Mouse (Mus musculus) 3T3-L1 (cell line): ENCODE data around the gene Sertad4.

Source experiments
- DNase-seq: peaks from one replicate; pipeline ENCODE4 v3.0.0-alpha.2; 2015; ENCODE audit warnings: low read depth, low spot score

The Sertad4 gene

GRCm38 (mm10) chr1:192855474-192856230 is at the start of gene Sertad4:
Gene Sertad4, minus strand, starts transcription at chr1:192855756.
- peak; percentile 92 for DNase-seq

- DNase-seq: no peak
Observed at GRCm38 (mm10) chr1:192901516-192901915, 46.0 kb upstream of the Sertad4 start.

GRCm38 (mm10) chr1:192900913-192901312 is 45.4 kb upstream of the Sertad4 start:
- DNase-seq: no peak

GRCm38 (mm10) chr1:192898742-192899141 is 43.2 kb upstream of the Sertad4 start:
- DNase-seq: no peak

- no peak for DNase-seq
Observed at GRCm38 (mm10) chr1:192897218-192897617, 41.7 kb upstream of the Sertad4 start.

GRCm38 (mm10) chr1:192896076-192896475 is 40.5 kb upstream of the Sertad4 start:
- DNase-seq: no peak

GRCm38 (mm10) chr1:192890716-192891115 is 35.2 kb upstream of the Sertad4 start:
- peak; percentile 60 for DNase-seq

GRCm38 (mm10) chr1:192882617-192883295 is 27.2 kb upstream of the Sertad4 start:
- peak; percentile 71 for DNase-seq

GRCm38 (mm10) chr1:192880130-192880529 is 24.6 kb upstream of the Sertad4 start:
- DNase-seq: peak; percentile 51

GRCm38 (mm10) chr1:192879086-192879580 is 23.6 kb upstream of the Sertad4 start:
- DNase-seq: no peak

GRCm38 (mm10) chr1:192872841-192873240 is 17.3 kb upstream of the Sertad4 start:
- DNase-seq: no peak

- no peak for DNase-seq
Observed at GRCm38 (mm10) chr1:192869761-192870160, 14.2 kb upstream of the Sertad4 start.

- DNase-seq: no peak
Observed at GRCm38 (mm10) chr1:192864440-192864839, 8.9 kb upstream of the Sertad4 start.

GRCm38 (mm10) chr1:192861305-192861960 is 5.9 kb upstream of the Sertad4 start:
- DNase-seq: no peak

GRCm38 (mm10) chr1:192860273-192860672 is 4.7 kb upstream of the Sertad4 start:
- no peak for DNase-seq

GRCm38 (mm10) chr1:192857582-192857981 is 2.0 kb upstream of the Sertad4 start:
- no peak for DNase-seq

GRCm38 (mm10) chr1:192856931-192857330 is 1.4 kb upstream of the Sertad4 start:
- peak; percentile 75 for DNase-seq

- no peak for DNase-seq
Observed at GRCm38 (mm10) chr1:192856411-192856810, 855 bp upstream of the Sertad4 start.

- peak; percentile 84 for DNase-seq
Observed at GRCm38 (mm10) chr1:192854819-192855271, 711 bp downstream of the Sertad4 start.

- DNase-seq: peak; percentile 41
Observed at GRCm38 (mm10) chr1:192853988-192854818, 1.4 kb downstream of the Sertad4 start.

- DNase-seq: no peak
Observed at GRCm38 (mm10) chr1:192853429-192853828, 2.1 kb downstream of the Sertad4 start.
